Mouse (Mus musculus) MEL (cell line): ENCODE data around the gene Fcrl5.
"Not testable (repeated sequence)": the region's sequence is repeated elsewhere in the genome, so short reads cannot be mapped to it uniquely, and the experiment has no call there.

Experiments
- CTCF ChIP-seq, 3 experiments: IDR thresholded peaks in 2 of 3; conservative IDR thresholded peaks in 1 of 3; 2 replicates each; pipeline ENCODE4 v1.5.1; 2011 to 2012; ENCODE audit warnings: low read length in 3 of 3, low read depth in 2 of 3, mild to moderate bottlenecking in 2 of 3, improper control_type of control experiment in 1 of 3, inconsistent platforms in 1 of 3, mixed read lengths in 1 of 3, moderate library complexity in 1 of 3; ENCODE audit not compliant: control insufficient read depth in 1 of 3, insufficient read depth in 1 of 3, poor library complexity in 1 of 3, severe bottlenecking in 1 of 3
- GATA1 ChIP-seq: IDR thresholded peaks from 2 replicates; pipeline ENCODE4 v1.6.1; 2011; ENCODE audit warnings: low read depth, low read length, improper control_type of control experiment

- not testable (repeated sequence) for TF ChIP-seq CTCF (IDR thresholded peaks at IDR 0.05 in 2 of 3, conservative IDR thresholded peaks at IDR 0.05 in 1 of 3; ENCODE audit: control insufficient read depth in 1 of 3, insufficient read depth in 1 of 3, low read depth in 2 of 3, low read length in 3 of 3, poor library complexity in 1 of 3, severe bottlenecking in 1 of 3); GATA1
Observed at GRCm38 (mm10) chr3:87477948-87478347, 42.4 kb downstream of the Fcrl5 start.
